Mouse (Mus musculus) bone marrow macrophage, adult 2 months (primary cell): ENCODE measurements around the gene Prpf38a. TPM values are rescaled to one million over a fixed set of nuclear protein-coding genes. Genes with fewer than 3 reads are reported as not detected.

Experiments
- H3K27ac ChIP-seq: 2 replicates; pipeline ENCODE4 v1.5.1; 2012; ENCODE audit warnings: low read depth, low read length; ENCODE audit not compliant: insufficient read depth
- H3K4me1 ChIP-seq: 2 replicates; pipeline ENCODE4 v1.6.1; 2012; ENCODE audit warnings: low read length; ENCODE audit not compliant: control insufficient read depth, insufficient read depth
- H3K4me3 ChIP-seq: 2 replicates; pipeline ENCODE4 v1.5.1; 2012; ENCODE audit warnings: mild to moderate bottlenecking, low read length, moderate library complexity; ENCODE audit not compliant: insufficient read depth
- CTCF ChIP-seq: IDR thresholded peaks from 2 replicates; pipeline ENCODE4 v1.5.1; 2012; ENCODE audit warnings: low read depth, mild to moderate bottlenecking, low read length, moderate library complexity
- POLR2A ChIP-seq: IDR thresholded peaks from 2 replicates; pipeline ENCODE4 v1.6.1; 2012; ENCODE audit warnings: mild to moderate bottlenecking, low read depth, low read length, borderline replicate concordance
- polyA plus RNA-seq: library from polyadenylated mRNA; stranded (reverse); fragments of >200 nt; gene quantifications from 2 replicates; pipeline ENCODE4 v1.2.4, GENCODE M21; 2012; ENCODE audit not compliant: missing spikeins, insufficient read depth, insufficient read length

Prpf38a gene
- polyA plus RNA-seq: 29.7 and 31.4 TPM in 2 replicates

DNA sequence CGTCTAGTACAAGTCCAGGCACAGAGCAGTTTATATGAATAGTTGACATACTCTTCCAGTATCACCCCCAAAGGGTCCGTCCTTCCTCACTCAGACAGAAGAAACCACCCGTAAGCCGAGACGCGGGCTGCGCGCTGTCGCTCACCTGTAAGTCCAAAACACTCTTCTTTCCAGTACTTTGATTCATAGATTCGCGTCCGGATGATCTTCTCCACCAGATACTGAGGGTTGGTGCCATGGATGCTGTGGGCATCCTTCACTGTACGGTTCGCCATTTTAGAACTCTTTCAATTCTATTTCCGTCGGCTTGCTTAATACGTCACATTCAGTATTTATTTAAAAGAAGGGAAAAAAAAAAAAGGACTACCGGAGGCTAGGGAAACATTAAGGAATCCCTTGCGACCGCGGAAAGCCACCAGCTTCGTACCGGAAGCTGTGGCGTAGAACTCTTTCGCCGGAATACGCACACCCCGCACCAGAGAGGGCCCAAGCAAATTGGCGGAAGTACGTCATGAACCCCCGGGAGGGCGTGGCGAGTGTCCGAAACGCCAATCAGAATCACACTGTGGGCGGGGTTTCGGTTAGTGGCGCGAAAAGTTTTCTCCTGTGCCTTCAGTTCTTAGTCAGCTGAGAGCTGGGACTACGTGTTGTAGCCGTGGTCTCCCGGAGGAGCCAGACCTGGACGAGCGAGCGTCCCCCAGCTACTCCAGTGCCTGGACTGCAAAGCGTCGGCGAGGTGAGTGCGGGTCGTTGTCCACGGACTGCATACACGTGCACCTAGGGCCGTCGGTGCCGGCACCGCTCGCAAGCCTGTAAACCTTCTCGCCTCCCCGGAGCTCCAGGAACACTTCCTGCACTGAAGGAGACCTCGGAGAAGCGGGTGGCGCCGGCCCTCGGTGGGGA lies at the start of gene Prpf38a, which contains the start of gene Orc1:
Gene Prpf38a (minus strand): TSS at position 497 of the 903 bp plus-strand sequence.
Gene Orc1 (plus strand): TSS at position 584 of the 903 bp plus-strand sequence.
- TF ChIP-seq CTCF (no peak), POLR2A (no peak)

DNA sequence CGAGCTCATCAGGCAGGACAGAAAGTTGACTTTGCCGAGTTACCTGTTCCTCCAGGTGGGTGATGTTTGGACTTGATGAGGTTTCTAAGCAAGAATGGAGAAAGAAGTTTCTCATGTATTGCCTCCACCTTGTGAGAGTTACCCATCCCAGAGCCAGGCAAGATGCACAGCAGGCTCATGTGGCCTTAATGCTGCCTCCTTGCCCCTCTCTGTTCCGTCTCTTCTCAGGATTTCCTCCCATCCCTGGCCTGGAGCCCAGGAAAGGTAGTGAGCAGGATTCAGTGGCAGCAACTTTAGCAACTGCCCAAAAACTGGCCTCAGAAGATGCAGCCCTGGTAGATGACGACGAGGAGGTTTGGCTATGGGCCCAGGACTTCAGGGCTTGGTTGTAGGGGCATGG lies 47.9 kb upstream of the Prpf38a start:
- no peak overlapping the region for H3K27ac ChIP-seq

More for the DNA sequence above, at the start of gene Prpf38a, which contains the start of gene Orc1:
- Histone ChIP-seq H3K27ac (peak within 1 kb of the TSS; percentile 42), H3K4me1 (peaks cover 8% of the 10 kb centered on the region), H3K4me3 (peak within 1 kb of the TSS; percentile 76)

DNA sequence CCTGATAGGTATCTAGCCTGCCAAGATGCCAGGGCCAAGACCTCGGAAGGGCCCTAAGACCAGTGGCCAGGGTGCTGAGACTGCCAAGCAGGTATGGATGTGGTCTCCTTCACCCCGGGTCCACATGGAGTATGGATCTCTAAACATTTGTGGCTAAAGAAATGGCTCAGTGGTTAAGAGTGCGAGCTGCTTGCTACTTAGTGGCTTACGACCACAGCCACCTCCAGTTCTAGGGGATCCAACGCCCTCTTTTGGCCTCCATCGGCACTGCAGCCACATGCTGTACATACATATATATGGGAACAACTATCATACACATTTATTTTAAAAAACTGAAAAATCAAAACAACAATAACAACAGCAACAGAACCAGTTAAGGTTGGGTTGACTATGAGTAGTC lies 42.4 kb upstream of the Prpf38a start:
- H3K27ac ChIP-seq: no peak overlapping the region
- peaks cover 23% of the 10 kb centered on the region for H3K4me1 ChIP-seq
- TF ChIP-seq POLR2A (no peak), CTCF (no peak)
- no peak overlapping the region for H3K4me3 ChIP-seq

More for the DNA sequence above, 47.9 kb upstream of the Prpf38a start:
- Histone ChIP-seq H3K4me3 (no peak overlapping the region), H3K4me1 (peaks cover 12% of the 10 kb centered on the region)
- TF ChIP-seq POLR2A: no peak

DNA sequence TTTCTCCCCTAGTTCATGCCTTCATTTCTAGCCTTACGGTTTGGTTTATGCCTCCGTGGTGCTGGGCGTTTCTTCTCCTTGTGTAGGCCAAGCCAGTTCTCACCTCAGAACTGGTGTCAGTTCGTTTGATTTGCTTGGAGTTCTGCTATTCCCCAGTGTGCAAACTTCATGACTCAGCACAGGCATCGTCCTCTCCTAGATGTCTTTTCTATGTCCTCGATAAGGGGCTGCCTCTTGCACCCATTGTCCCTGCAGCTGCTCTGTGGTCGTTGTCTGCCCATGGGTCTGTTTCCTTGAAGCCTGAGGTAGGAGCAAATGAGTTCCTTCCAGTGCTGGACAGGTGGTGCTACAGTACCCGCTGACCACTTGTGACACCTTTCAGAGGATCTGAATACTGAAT lies 41.4 kb upstream of the Prpf38a start:
- TF ChIP-seq CTCF (no peak), POLR2A (no peak)
- peak overlapping the region; percentile 66 for H3K4me3 ChIP-seq
- peak overlapping the region; percentile 18; the same call in 1 of the 2 replicates for H3K27ac ChIP-seq
- H3K4me1 ChIP-seq: peaks cover 23% of the 10 kb centered on the region

DNA sequence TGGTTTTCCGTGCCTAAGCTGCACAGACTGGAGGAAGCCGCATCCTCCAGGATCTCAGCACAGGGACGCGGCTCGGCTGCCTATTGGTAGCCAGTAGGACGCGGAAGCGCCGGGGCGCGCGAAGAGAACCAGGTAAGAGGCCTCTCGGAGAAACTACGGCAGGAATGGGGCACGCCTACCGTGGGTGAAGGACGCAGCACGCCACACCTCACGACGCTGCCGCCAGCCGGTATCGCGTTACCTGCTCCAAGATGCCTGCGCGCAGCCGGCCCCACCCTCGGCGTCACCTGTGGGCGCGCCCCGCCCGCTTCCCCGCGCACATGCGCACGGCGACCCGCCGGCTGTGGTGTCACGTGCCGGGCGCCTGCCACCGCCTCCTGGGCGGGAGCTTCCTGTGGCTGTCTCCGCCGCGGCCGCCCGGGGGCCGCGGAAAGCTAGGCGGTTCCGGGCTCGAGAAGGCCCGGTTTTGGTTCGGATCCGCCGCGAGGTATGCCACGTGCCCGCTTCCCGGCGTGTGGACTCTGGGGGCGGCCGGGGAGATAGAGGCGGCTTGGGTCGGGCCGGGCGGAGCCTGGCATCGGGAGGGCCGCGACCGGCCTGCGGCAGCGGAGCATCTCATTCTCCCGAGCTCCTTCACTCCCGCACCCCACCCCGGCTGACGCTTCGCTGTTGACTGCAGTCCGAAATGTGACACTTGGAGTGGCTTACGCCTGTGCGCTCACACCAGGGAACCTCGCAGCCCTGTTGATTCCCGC lies 40.6 kb upstream of the Prpf38a start, which contains the start of gene Cc2d1b:
Gene Cc2d1b (plus strand): TSS at position 354 of the 755 bp plus-strand sequence.
- peak within 1 kb of the TSS; percentile 42 for H3K27ac ChIP-seq
- TF ChIP-seq CTCF (no peak), POLR2A (0 out of 2 replicates have a peak, but pooled peaks have one; percentile 9)
- peaks cover 23% of the 10 kb centered on the region for H3K4me1 ChIP-seq
- H3K4me3 ChIP-seq: peak within 1 kb of the TSS; percentile 66

DNA sequence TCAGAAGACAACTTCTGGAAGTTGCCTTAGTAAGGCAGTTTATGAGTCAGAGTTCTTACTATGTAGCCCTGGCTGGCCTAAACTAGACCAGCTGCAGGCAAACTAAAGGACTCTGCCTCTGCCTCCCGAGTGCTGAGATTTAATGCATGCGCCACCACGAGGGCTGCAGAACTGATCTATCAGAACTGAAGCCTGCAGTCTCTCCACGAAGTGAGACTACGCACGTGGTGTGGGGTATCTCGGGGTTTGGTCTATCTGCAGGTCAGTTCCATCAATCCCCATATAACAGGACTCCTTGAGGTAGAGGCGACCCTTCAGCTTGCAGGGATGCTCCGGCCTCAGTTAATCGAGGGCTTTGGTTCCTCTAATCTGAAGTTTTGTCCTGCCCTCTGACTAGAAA lies 40.0 kb upstream of the Prpf38a start:
- peaks cover 22% of the 10 kb centered on the region for H3K4me1 ChIP-seq
- H3K27ac ChIP-seq: peak overlapping the region; percentile 42
- no peak for TF ChIP-seq CTCF
- TF ChIP-seq POLR2A: no peak
- peak overlapping the region; percentile 66 for H3K4me3 ChIP-seq

DNA sequence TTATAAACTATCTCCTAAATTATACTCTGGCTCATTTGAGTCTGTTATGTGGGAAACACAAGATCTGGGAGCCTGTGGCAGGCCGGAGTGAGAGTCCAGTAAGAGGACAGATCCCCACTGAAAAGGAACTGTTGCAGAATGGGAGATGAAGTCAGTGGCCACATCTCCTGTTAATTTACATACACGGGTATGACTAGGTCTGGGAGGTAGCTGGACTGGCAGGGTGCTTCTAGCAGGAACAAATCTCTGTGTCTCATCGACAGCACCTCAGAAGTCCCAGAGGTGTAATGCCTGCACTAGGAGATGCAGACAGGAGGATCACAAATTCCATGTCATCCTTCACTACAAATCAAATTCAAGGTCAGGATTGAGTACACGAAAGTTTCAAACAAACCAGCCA lies 39.5 kb upstream of the Prpf38a start:
- H3K4me3 ChIP-seq: peak overlapping the region; percentile 66
- H3K4me1 ChIP-seq: peaks cover 18% of the 10 kb centered on the region
- no peak overlapping the region for H3K27ac ChIP-seq
- TF ChIP-seq CTCF: no peak
- no peak for TF ChIP-seq POLR2A

DNA sequence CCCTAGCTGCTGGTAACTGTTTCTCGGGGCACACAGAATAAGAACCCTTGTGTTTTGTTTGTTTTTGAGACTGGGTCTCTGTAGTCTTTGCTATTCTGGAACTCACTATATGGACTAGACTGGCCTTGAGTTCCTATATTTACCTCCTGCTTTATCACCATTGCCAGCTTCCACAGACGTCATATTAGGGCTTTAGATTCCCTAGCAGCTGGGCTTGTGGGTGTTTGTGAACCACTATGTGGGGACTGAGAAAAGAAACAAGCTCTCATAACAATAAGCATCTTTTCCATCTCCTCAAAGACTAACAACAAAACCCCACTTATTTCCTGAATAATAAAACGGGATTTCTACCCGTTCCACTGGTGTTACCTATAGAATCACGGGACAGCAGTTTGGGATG lies 31.8 kb upstream of the Prpf38a start:
- TF ChIP-seq CTCF: no peak
- TF ChIP-seq POLR2A: no peak
- H3K4me3 ChIP-seq: no peak overlapping the region
- H3K4me1 ChIP-seq: no peaks in the 10 kb centered on the region
- no peak overlapping the region for H3K27ac ChIP-seq

DNA sequence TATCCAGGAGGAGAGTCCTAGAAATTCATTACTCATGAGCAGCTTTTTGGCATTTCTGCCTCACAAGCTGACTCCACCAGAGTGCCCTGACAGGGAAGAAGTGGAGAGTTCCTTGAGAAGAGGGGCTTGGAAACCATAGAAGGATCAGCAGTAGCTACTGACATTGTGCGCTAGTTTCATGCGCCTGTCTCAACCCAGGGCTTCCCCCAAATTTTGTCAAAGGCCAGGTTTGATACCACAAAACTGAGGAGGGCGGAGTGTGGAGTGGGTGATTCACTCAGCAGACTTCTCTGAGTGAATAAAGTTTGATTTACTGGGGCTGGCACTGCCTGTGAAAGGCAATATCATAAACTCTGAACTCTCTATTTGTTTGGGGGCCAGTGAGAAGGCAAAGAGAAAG lies 29.5 kb upstream of the Prpf38a start:
- Histone ChIP-seq H3K27ac (no peak overlapping the region), H3K4me3 (no peak overlapping the region), H3K4me1 (no peaks in the 10 kb centered on the region)
- TF ChIP-seq CTCF: no peak
- TF ChIP-seq POLR2A: no peak
